Comparison of ENCODE assay signal across 8 mouse cellular contexts in genomic region chr10:4333319-4333718, GRCm38 (mm10). TPM values are rescaled to one million over a fixed set of nuclear protein-coding genes. Genes with fewer than 3 reads are reported as not detected.
A peak's percentile ranks its signal among the peaks of the same experiment; 100 is the strongest.
DNase-seq lines count a peak whose midpoint lies in the region; ATAC-seq and TF ChIP-seq lines count a peak whose summit lies in the region.

No protein-coding gene starts in this region.

- no peak overlapping the region for H3K4me3 ChIP-seq in testis, adult 2 months (ENCODE audit: control insufficient read depth, low read depth, low read length)
- H3K4me3 ChIP-seq in limb, embryonic 11.5 days (ENCODE audit: low read depth, low read length) = no peak overlapping the region
- H3K4me3 ChIP-seq in midbrain, embryonic 10.5 days = peak overlapping the region; percentile 47

- TF ChIP-seq CTCF in testis, adult 2 months (IDR thresholded peaks at IDR 0.05; ENCODE audit: control insufficient read depth, insufficient read depth, insufficient replicate concordance, low read depth, low read length) = peak; percentile 44; the same call in 1 of the 2 replicates

- no peaks in the 10 kb centered on the region for H3K27me3 ChIP-seq in testis, adult 2 months (ENCODE audit: control insufficient read depth, insufficient read depth, low read length)
- no peaks in the 10 kb centered on the region for H3K27me3 ChIP-seq in limb, embryonic 11.5 days (ENCODE audit: control insufficient read depth, insufficient read depth, low read length)
- H3K27me3 ChIP-seq in midbrain, embryonic 10.5 days (ENCODE audit: low read depth, poor library complexity, severe bottlenecking) = no peaks in the 10 kb centered on the region

- no peak for ATAC-seq in limb, embryonic 11.5 days (ENCODE audit: insufficient number of reproducible peaks, low FRiP score, low TSS enrichment, low read depth)

- no peaks in the 10 kb centered on the region for H3K9me3 ChIP-seq in limb, embryonic 11.5 days (ENCODE audit: control insufficient read depth, low read length)
- H3K9me3 ChIP-seq in midbrain, embryonic 10.5 days (replicated peaks) = no peaks in the 10 kb centered on the region

- no peak overlapping the region for H3K9ac ChIP-seq in limb, embryonic 11.5 days (ENCODE audit: low read length)

- H3K4me2 ChIP-seq in limb, embryonic 11.5 days (ENCODE audit: low read depth, severe bottlenecking) = 0 out of 2 replicates have a peak overlapping the region, but pooled peaks have one; percentile 51

- no peak for DNase-seq in testis, postnatal 14 days (ENCODE audit: low spot score)
- DNase-seq in cerebellum, postnatal 14 days = peak; percentile 71 to 77
- peak; percentile 30 to 33 for DNase-seq in gastrocnemius, adult 8-10 months (ENCODE audit: low spot score in 2 of 2)
- DNase-seq in induced T-regulatory cell, adult 2 months (ENCODE audit: low read depth) = peak; percentile 53
- DNase-seq in limb, embryonic 11.5 days (ENCODE audit: low spot score) = peak; percentile 64
- DNase-seq in midbrain, embryonic 10.5 days (ENCODE audit: low spot score) = peak; percentile 51
- peak; percentile 66 for DNase-seq in testis, postnatal 10 days (ENCODE audit: low spot score)

- TF ChIP-seq POLR2A in testis, adult 2 months (IDR thresholded peaks at IDR 0.05; ENCODE audit: control insufficient read depth, low read depth, low read length) = no peak

- H3K4me1 ChIP-seq in testis, adult 2 months (ENCODE audit: control insufficient read depth, insufficient read depth, low read length) = peaks cover 7% of the 10 kb centered on the region; the same call in 1 of the 2 replicates
- H3K4me1 ChIP-seq in limb, embryonic 11.5 days (ENCODE audit: control insufficient read depth, insufficient read depth, low read length) = no peaks in the 10 kb centered on the region
- H3K4me1 ChIP-seq in midbrain, embryonic 10.5 days = peaks cover 22% of the 10 kb centered on the region

- no peaks in the 10 kb centered on the region for H3K36me3 ChIP-seq in testis, adult 2 months (ENCODE audit: control insufficient read depth, insufficient read depth, low read length)
- no peaks in the 10 kb centered on the region for H3K36me3 ChIP-seq in limb, embryonic 11.5 days (ENCODE audit: control insufficient read depth, insufficient read depth, low read length)
- no peaks in the 10 kb centered on the region for H3K36me3 ChIP-seq in midbrain, embryonic 10.5 days

- H3K27ac ChIP-seq in testis, adult 2 months (ENCODE audit: control insufficient read depth, insufficient read depth, low read depth, low read length) = no peak overlapping the region
- H3K27ac ChIP-seq in limb, embryonic 11.5 days (replicated peaks; ENCODE audit: low read depth, low read length) = no peak overlapping the region
- H3K27ac ChIP-seq in midbrain, embryonic 10.5 days (replicated peaks) = no peak overlapping the region

- WGBS in limb, embryonic 11.5 days = 15% methylated on average over 8 of the region's 8 CpGs
- WGBS in midbrain, embryonic 10.5 days = 9% methylated on average over 8 of the region's 8 CpGs

RNA-seq across cellular contexts. Expression of gene Zbtb2, which starts 54.6 kb away (rescaled TPM):
- polyA plus RNA-seq in testis, adult 2 months (2012; rRNA removed) = 2.3 TPM in 2 replicates
- total RNA-seq in gastrocnemius, adult 8-10 months (2022) = 1 to 10 TPM; 4.5 to 6.0 (median 5.2) TPM
- 22.7 and 24.4 TPM in 2 replicates for polyA plus RNA-seq in limb, embryonic 11.5 days (2014; fragmentation: Nextera tagmentation; extraction: Ambion mirVana)
- polyA plus RNA-seq in midbrain, embryonic 10.5 days (2016; fragmentation: Nextera tagmentation; extraction: Ambion mirVana) = 21.3 and 21.7 TPM in 2 replicates
